Mouse (Mus musculus) olfactory bulb, adult 2 months (tissue): ENCODE data around the gene Creb5.

Source experiments
- CTCF ChIP-seq: fragments of 200-500 bp; IDR thresholded peaks from 2 replicates; pipeline ENCODE4 v1.5.1; 2012; ENCODE audit warnings: low read depth, mild to moderate bottlenecking, low read length, moderate library complexity; ENCODE audit not compliant: insufficient read depth
- POLR2A ChIP-seq: fragments of 200-500 bp; IDR thresholded peaks from 2 replicates; pipeline ENCODE4 v1.6.1; 2012; ENCODE audit warnings: mild to moderate bottlenecking, low read depth, low read length, moderate library complexity; ENCODE audit not compliant: insufficient read depth

- TF ChIP-seq CTCF (no peak), POLR2A (no peak)
Measured at GRCm38 (mm10) chr6:53262401-53262800, 24.7 kb upstream of the Creb5 start.
